Mouse (Mus musculus) liver, embryonic 14.5 days (tissue): ENCODE results near the gene Acaa1a. TPM values are rescaled to one million over a fixed set of nuclear protein-coding genes. Genes with fewer than 3 reads are reported as not detected.
A peak's percentile ranks its signal among the peaks of the same experiment; 100 is the strongest.

Experiments used
- ATAC-seq: fragments of 200-750 bp; cut with Nextera tagmentation; 2 replicates; pipeline ENCODE4 v1.8.0; 2017; ENCODE audit warnings: moderate number of reproducible peaks, mild to moderate bottlenecking, moderate library complexity; ENCODE audit not compliant: insufficient read depth
- DNase-seq, 3 experiments: peaks; one replicate each; pipeline ENCODE4 v3.0.0-alpha.2; 2012 to 2013; ENCODE audit warnings: low read depth in 3 of 3, low spot score in 3 of 3
- H3K27ac ChIP-seq: fragments of 300-500 bp; sonication (generic); 2 replicates; pipeline ENCODE4 v1.5.1; 2014; ENCODE audit warnings: moderate library complexity, mild to moderate bottlenecking, control low read depth, inconsistent platforms
- H3K27me3 ChIP-seq: fragments of 300-500 bp; sonication (generic); 2 replicates; pipeline ENCODE4 v1.6.1; 2014; ENCODE audit warnings: mild to moderate bottlenecking, low read length, moderate library complexity; ENCODE audit not compliant: control insufficient read depth, insufficient read depth
- H3K36me3 ChIP-seq: fragments of 300-500 bp; sonication (generic); replicated peaks from 2 replicates; pipeline ENCODE4 v1.6.1; 2014; ENCODE audit warnings: low read depth; ENCODE audit not compliant: control insufficient read depth, insufficient read depth
- H3K4me1 ChIP-seq, 2 experiments: fragments of 200-500 bp in 1 of 2; fragments of 300-500 bp in 1 of 2; sonication (generic) in 1 of 2; replicated peaks; 2 replicates each; pipeline ENCODE4 v1.6.1; 2012 to 2014; ENCODE audit warnings: antibody characterized with exemption in 1 of 2, inconsistent platforms in 1 of 2, low read length in 1 of 2; ENCODE audit not compliant: control insufficient read depth in 2 of 2, insufficient read depth in 2 of 2
- H3K4me2 ChIP-seq: fragments of 300-500 bp; sonication (generic); 2 replicates; pipeline ENCODE4 v1.6.1; 2014; ENCODE audit warnings: low read depth, mild to moderate bottlenecking, control low read depth, moderate library complexity
- H3K4me3 ChIP-seq, 2 experiments: fragments of 200-500 bp in 1 of 2; fragments of 300-500 bp in 1 of 2; sonication (generic) in 1 of 2; 2 replicates each; pipeline ENCODE4 v1.5.1; 2012 to 2014; ENCODE audit warnings: low read depth in 2 of 2, low read length in 2 of 2, mild to moderate bottlenecking in 2 of 2, control low read depth in 1 of 2, inconsistent platforms in 1 of 2, moderate library complexity in 1 of 2; ENCODE audit not compliant: insufficient read depth in 1 of 2
- H3K9ac ChIP-seq: fragments of 300-500 bp; sonication (generic); replicated peaks from 2 replicates; pipeline ENCODE4 v1.6.1; 2014; ENCODE audit warnings: mild to moderate bottlenecking, control low read depth, moderate library complexity
- H3K9me3 ChIP-seq: fragments of 300-500 bp; sonication (generic); 2 replicates; pipeline ENCODE4 v1.6.1; 2016; ENCODE audit warnings: low read length, mixed read lengths; ENCODE audit not compliant: control insufficient read depth
- CTCF ChIP-seq: IDR thresholded peaks from 2 replicates; pipeline ENCODE4 v1.5.1; 2016; ENCODE audit warnings: antibody characterized with exemption, low read depth, control low read depth
- EP300 ChIP-seq: IDR thresholded peaks from 2 replicates; pipeline ENCODE4 v1.6.1; 2016; ENCODE audit warnings: antibody characterized with exemption, low read depth
- WGBS: fragments of 180-500 bp; shearing (Covaris S2); extraction: QIAGEN DNeasy Blood & Tissue Kit; methylation state at CpG from one replicate; pipeline ENCODE4 v1.1.7; 2014; ENCODE audit not compliant: insufficient replicate concordance; 5-methylcytosine and 5-hydroxymethylcytosine counted together
- polyA plus RNA-seq, 2 experiments: library from polyadenylated mRNA; depleted of rRNA in 1 of 2; stranded (reverse) in 1 of 2; unstranded in 1 of 2; fragments of >200 nt; fragmentation: Nextera tagmentation in 1 of 2; extraction: Ambion mirVana in 1 of 2; gene quantifications; 2 replicates each; pipeline versions ENCODE4 v1.2.1 to v1.2.3; 2012 to 2014

Gene Acaa1a
- polyA plus RNA-seq, 2 experiments: 26.6 to 28.4 TPM

GRCm38 (mm10) chr9:119390214-119390613 is 50.7 kb downstream of the Acaa1a start:
- Histone ChIP-seq H3K4me2 (no peak overlapping the region), H3K4me3 (no peak overlapping the region), H3K4me1 (no peaks in the 10 kb centered on the region), H3K27me3 (no peaks in the 10 kb centered on the region), H3K9ac (no peak overlapping the region), H3K9me3 (no peaks in the 10 kb centered on the region), H3K36me3 (no peaks in the 10 kb centered on the region), H3K27ac (no peak overlapping the region)
- DNase-seq: no peak
- 72% methylated on average over 2 of the region's 2 CpGs for WGBS
- TF ChIP-seq EP300 (no peak), CTCF (no peak)
- ATAC-seq: peak; percentile 23; the same call in 1 of the 2 replicates

- H3K4me1 ChIP-seq: no peaks in the 10 kb centered on the region
- TF ChIP-seq EP300 (no peak), CTCF (no peak)
- ATAC-seq: no peak
- WGBS: 55% methylated on average over 1 of the region's 1 CpGs
- no peaks in the 10 kb centered on the region for H3K9me3 ChIP-seq
- no peak for DNase-seq
- no peak overlapping the region for H3K9ac ChIP-seq
- no peaks in the 10 kb centered on the region; the same call in 1 of the 2 replicates for H3K27me3 ChIP-seq
- H3K27ac ChIP-seq: no peak overlapping the region
- H3K4me3 ChIP-seq: no peak overlapping the region
- no peaks in the 10 kb centered on the region for H3K36me3 ChIP-seq
- H3K4me2 ChIP-seq: no peak overlapping the region
These were observed 55.3 kb downstream of the Acaa1a start for GRCm38 (mm10) chr9:119394808-119395207.

Other genes with a start within 250 kb of the Acaa1a start
- 0.97 and 1.1 TPM in 2 replicates for gene Plcd1, start 246.2 kb upstream of the Acaa1a start, polyA plus RNA-seq (2012; rRNA removed)
- gene Plcd1, start 246.2 kb upstream of the Acaa1a start, polyA plus RNA-seq (2014; fragmentation: Nextera tagmentation; extraction: Ambion mirVana): 0.95 and 1.2 TPM in 2 replicates
- gene Dlec1, start 237.2 kb upstream of the Acaa1a start, polyA plus RNA-seq (2012; rRNA removed): 0.04 and 0.06 TPM in 2 replicates
- gene Dlec1, start 237.2 kb upstream of the Acaa1a start, polyA plus RNA-seq (2014; fragmentation: Nextera tagmentation; extraction: Ambion mirVana): 0.04 TPM in 1 of 2 replicates, not detected in the other
- 3.9 and 4.2 TPM in 2 replicates for gene Acaa1b, start 182.6 kb upstream of the Acaa1a start, polyA plus RNA-seq (2012; rRNA removed)
- gene Acaa1b, start 182.6 kb upstream of the Acaa1a start, polyA plus RNA-seq (2014; fragmentation: Nextera tagmentation; extraction: Ambion mirVana): 6.7 and 7.0 TPM in 2 replicates
- gene Gm47289, start 180.5 kb upstream of the Acaa1a start, polyA plus RNA-seq (2012; rRNA removed): not detected in 2 replicates
- not detected in 2 replicates for gene Gm47289, start 180.5 kb upstream of the Acaa1a start, polyA plus RNA-seq (2014; fragmentation: Nextera tagmentation; extraction: Ambion mirVana)
- gene Slc22a13, start 130.6 kb upstream of the Acaa1a start, polyA plus RNA-seq (2012; rRNA removed): 0.02 TPM in 2 replicates
- not detected in 2 replicates for gene Slc22a13, start 130.6 kb upstream of the Acaa1a start, polyA plus RNA-seq (2014; fragmentation: Nextera tagmentation; extraction: Ambion mirVana)
- 8.3 and 11.8 TPM in 2 replicates for gene Oxsr1, start 17.2 kb upstream of the Acaa1a start, polyA plus RNA-seq (2012; rRNA removed)
- gene Oxsr1, start 17.2 kb upstream of the Acaa1a start, polyA plus RNA-seq (2014; fragmentation: Nextera tagmentation; extraction: Ambion mirVana): 4.9 and 6.3 TPM in 2 replicates
- gene Myd88, start 1.7 kb downstream of the Acaa1a start, polyA plus RNA-seq (2012; rRNA removed): 5.8 and 6.4 TPM in 2 replicates
- gene Myd88, start 1.7 kb downstream of the Acaa1a start, polyA plus RNA-seq (2014; fragmentation: Nextera tagmentation; extraction: Ambion mirVana): 15.0 and 15.8 TPM in 2 replicates
- gene Xylb, start 17.7 kb downstream of the Acaa1a start, polyA plus RNA-seq (2012; rRNA removed): 3.3 and 4.8 TPM in 2 replicates
- 2.4 and 4.2 TPM in 2 replicates for gene Xylb, start 17.7 kb downstream of the Acaa1a start, polyA plus RNA-seq (2014; fragmentation: Nextera tagmentation; extraction: Ambion mirVana)
- not detected in 2 replicates for gene Slc22a14, start 25.9 kb downstream of the Acaa1a start, polyA plus RNA-seq (2012; rRNA removed)
- not detected in 2 replicates for gene Slc22a14, start 25.9 kb downstream of the Acaa1a start, polyA plus RNA-seq (2014; fragmentation: Nextera tagmentation; extraction: Ambion mirVana)
- gene Acvr2b, start 62.4 kb downstream of the Acaa1a start, polyA plus RNA-seq (2012; rRNA removed): 0.62 and 0.69 TPM in 2 replicates
- gene Acvr2b, start 62.4 kb downstream of the Acaa1a start, polyA plus RNA-seq (2014; fragmentation: Nextera tagmentation; extraction: Ambion mirVana): 1.5 and 2.3 TPM in 2 replicates
- 1.5 and 2.4 TPM in 2 replicates for gene Exog, start 105.3 kb downstream of the Acaa1a start, polyA plus RNA-seq (2012; rRNA removed)
- gene Exog, start 105.3 kb downstream of the Acaa1a start, polyA plus RNA-seq (2014; fragmentation: Nextera tagmentation; extraction: Ambion mirVana): 5.7 and 6.0 TPM in 2 replicates
- 0.02 and 0.04 TPM in 2 replicates for gene Scn5a, start 239.3 kb downstream of the Acaa1a start, polyA plus RNA-seq (2012; rRNA removed)
- gene Scn5a, start 239.3 kb downstream of the Acaa1a start, polyA plus RNA-seq (2014; fragmentation: Nextera tagmentation; extraction: Ambion mirVana): 0.04 TPM in 1 of 2 replicates, not detected in the other